Mouse (Mus musculus): ENCODE measurements around the gene Baz2a. TPM values are rescaled to one million over a fixed set of nuclear protein-coding genes. Genes with fewer than 3 reads are reported as not detected.
"Not testable (repeated sequence)": the region's sequence is repeated elsewhere in the genome, so short reads cannot be mapped to it uniquely, and the experiment has no call there.

The Baz2a gene
- polyA plus RNA-seq, 1 experiment from 2014 or later = 11.0 TPM

DNA sequence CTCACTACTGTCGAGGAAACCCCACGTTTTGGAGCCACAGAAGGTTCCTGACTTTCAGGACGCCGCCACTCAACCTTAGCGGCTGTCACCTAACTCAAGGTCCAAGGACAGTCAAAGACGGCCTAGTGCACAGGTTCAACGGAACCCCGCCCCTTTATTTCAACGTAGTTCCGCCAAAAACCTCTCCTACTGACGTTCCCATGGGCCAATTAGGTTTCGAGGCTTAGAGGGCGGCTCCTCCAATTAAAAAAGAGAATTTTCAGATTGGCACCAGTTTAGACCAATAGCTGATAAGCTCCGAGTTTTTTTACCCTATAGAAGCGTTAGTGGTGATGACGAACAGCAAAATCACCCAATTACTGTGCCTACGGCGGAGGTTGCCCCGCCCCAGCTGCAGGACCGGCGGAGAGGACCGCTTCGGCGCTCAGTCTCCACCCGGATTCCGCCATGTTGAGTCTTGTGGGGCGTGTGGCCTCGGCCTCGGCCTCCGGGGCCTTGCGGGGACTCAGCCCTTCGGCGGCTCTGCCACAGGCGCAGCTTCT, 8.4 kb upstream of the Baz2a start, which contains the start of gene Atp5b:
Gene Atp5b (plus strand): TSS at position 394 of the 542 bp plus-strand sequence.
- Histone ChIP-seq H3K4me1 (peaks cover 23% of the 10 kb centered on the region), H3K27me3 (no peaks in the 10 kb centered on the region), H3K9me3 (replicated peaks) (no peaks in the 10 kb centered on the region), H3K27ac (replicated peaks) (peak within 1 kb of the TSS; percentile 80), H3K9ac (peak within 1 kb of the TSS; percentile 95), H3K4me2 (replicated peaks) (peak within 1 kb of the TSS; percentile 80), H3K4me3 (replicated peaks) (peak within 1 kb of the TSS; percentile 69), H3K36me3 (peaks cover 39% of the 10 kb centered on the region)
- ATAC-seq (ENCODE audit: insufficient number of reproducible peaks, low FRiP score, low TSS enrichment, low read depth) = peak; percentile 98
- WGBS = under 1% methylated on average over 34 of the region's 34 CpGs

DNA sequence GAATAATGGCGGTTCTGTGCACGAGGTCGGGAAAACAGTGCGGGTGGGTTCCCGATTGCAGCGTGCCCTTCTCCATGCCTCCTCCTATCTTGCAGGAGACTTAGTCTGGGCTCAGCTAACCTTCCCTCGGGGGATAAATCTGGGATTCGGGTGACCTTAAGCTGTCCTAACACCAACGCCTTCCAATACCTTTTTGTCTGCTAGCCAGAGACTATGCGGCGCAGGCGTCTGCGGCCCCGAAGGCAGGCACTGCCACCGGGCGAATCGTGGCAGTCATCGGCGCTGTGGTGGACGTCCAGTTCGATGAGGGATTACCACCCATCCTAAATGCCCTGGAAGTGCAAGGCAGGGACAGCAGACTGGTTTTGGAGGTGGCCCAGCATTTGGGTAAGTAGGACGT, 7.7 kb upstream of the Baz2a start:
- no peaks in the 10 kb centered on the region for H3K27me3 ChIP-seq
- no peak for ATAC-seq (ENCODE audit: insufficient number of reproducible peaks, low FRiP score, low TSS enrichment, low read depth)
- H3K4me3 ChIP-seq (replicated peaks) = peak overlapping the region; percentile 69
- H3K36me3 ChIP-seq = peaks cover 46% of the 10 kb centered on the region
- H3K4me1 ChIP-seq = peaks cover 23% of the 10 kb centered on the region
- H3K27ac ChIP-seq (replicated peaks) = peak overlapping the region; percentile 77
- WGBS = under 1% methylated on average over 22 of the region's 22 CpGs
- peak overlapping the region; percentile 95 for H3K9ac ChIP-seq
- no peaks in the 10 kb centered on the region for H3K9me3 ChIP-seq (replicated peaks)
- peak overlapping the region; percentile 80 for H3K4me2 ChIP-seq (replicated peaks)

DNA sequence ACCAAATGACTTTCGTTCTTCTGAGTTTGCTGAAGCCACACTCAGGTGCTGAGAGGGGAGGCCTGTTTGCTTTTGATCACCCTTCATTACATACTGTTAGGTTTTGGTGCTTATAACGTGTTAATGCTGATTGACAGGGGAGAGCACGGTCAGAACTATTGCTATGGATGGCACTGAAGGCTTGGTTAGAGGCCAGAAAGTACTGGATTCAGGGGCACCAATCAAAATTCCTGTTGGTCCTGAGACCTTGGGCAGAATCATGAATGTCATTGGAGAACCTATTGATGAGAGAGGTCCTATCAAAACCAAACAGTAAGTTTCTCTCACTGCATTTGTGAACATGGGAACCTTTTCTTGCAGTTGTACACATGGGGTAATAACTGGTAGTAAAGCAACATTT, 7.2 kb upstream of the Baz2a start:
- Histone ChIP-seq H3K4me3 (replicated peaks) (peak overlapping the region; percentile 69), H3K36me3 (peaks cover 51% of the 10 kb centered on the region), H3K27me3 (no peaks in the 10 kb centered on the region), H3K4me2 (replicated peaks) (peak overlapping the region; percentile 80), H3K4me1 (peaks cover 23% of the 10 kb centered on the region), H3K9ac (peak overlapping the region; percentile 95), H3K27ac (replicated peaks) (peak overlapping the region; percentile 77), H3K9me3 (replicated peaks) (no peaks in the 10 kb centered on the region)
- WGBS = 4% methylated on average over 3 of the region's 3 CpGs
- ATAC-seq (ENCODE audit: insufficient number of reproducible peaks, low FRiP score, low TSS enrichment, low read depth) = no peak

DNA sequence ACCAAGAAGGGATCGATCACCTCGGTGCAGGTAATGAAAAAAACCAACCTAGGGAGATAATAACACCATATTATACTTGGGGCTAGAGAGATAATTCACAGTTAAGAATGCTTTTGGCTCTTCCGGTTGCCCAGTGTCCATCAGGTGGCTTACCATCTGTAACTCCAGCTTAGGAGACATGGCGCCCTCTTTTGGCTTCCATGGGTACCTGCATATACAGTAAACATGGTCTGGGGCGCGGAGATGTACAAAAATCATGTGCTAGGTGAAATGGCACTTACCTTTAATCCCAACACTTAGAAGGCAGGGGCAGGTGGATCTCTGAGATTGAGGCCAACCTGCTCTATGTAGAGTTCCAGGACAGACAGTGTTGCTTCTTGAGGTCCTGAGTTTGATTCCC, 5.0 kb upstream of the Baz2a start:
- Histone ChIP-seq H3K4me2 (replicated peaks) (no peak overlapping the region), H3K36me3 (peaks cover 60% of the 10 kb centered on the region), H3K9me3 (replicated peaks) (no peaks in the 10 kb centered on the region), H3K27me3 (no peaks in the 10 kb centered on the region), H3K4me1 (peaks cover 33% of the 10 kb centered on the region), H3K9ac (no peak overlapping the region), H3K27ac (replicated peaks) (no peak overlapping the region), H3K4me3 (replicated peaks) (no peak overlapping the region)
- WGBS = 75% methylated on average over 6 of the region's 6 CpGs
- ATAC-seq (ENCODE audit: insufficient number of reproducible peaks, low FRiP score, low TSS enrichment, low read depth) = no peak

DNA sequence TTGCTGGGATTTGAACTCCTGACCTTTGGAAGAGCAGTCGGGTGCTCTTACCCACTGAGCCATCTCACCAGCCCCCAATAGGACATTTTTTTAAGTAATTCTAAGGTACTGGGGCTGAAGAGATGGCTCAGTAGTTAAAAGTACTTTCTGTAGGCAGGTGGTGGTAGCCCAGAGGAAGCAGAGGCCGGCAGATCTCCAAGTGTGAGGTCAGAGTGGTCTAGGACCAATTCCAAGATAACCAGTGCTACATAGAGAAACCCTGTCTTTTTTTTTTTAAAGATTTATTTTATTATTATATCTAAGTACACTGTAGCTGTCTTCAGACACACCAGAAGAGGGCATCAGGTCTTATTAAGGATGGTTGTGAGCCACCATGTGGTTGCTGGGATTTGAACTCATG, 4.2 kb upstream of the Baz2a start:
- H3K4me3 ChIP-seq (replicated peaks); H3K9ac ChIP-seq: not testable (repeated sequence)
- H3K36me3 ChIP-seq = peaks cover 60% of the 10 kb centered on the region

DNA sequence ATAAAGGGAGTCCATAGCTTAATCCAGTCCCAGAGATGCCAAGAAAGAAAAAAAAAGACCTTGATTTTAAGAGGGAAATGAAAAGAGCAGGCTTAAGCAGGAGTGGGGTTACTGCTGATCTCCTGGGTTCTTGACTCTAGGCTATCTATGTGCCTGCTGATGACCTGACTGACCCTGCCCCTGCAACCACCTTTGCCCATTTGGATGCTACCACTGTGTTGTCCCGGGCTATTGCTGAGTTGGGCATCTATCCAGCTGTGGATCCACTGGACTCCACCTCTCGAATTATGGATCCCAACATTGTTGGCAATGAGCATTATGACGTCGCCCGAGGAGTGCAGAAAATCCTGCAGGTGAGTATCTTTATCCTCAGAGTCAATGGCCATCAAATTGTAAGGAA, 3.2 kb upstream of the Baz2a start:
- WGBS = 91% methylated on average over 5 of the region's 5 CpGs
- no peak overlapping the region for H3K9ac ChIP-seq
- H3K36me3 ChIP-seq = peaks cover 60% of the 10 kb centered on the region
- H3K4me3 ChIP-seq (replicated peaks) = no peak overlapping the region
- ATAC-seq (ENCODE audit: insufficient number of reproducible peaks, low FRiP score, low TSS enrichment, low read depth) = no peak
- no peaks in the 10 kb centered on the region for H3K27me3 ChIP-seq
- no peaks in the 10 kb centered on the region for H3K9me3 ChIP-seq (replicated peaks)
- H3K27ac ChIP-seq (replicated peaks) = no peak overlapping the region
- no peak overlapping the region for H3K4me2 ChIP-seq (replicated peaks)
- peaks cover 35% of the 10 kb centered on the region for H3K4me1 ChIP-seq

More for the DNA sequence above, 4.2 kb upstream of the Baz2a start:
- not testable (repeated sequence) for H3K4me2 ChIP-seq (replicated peaks); H3K27ac ChIP-seq (replicated peaks); ATAC-seq (ENCODE audit: insufficient number of reproducible peaks, low FRiP score, low TSS enrichment, low read depth); H3K27me3 ChIP-seq; H3K9me3 ChIP-seq (replicated peaks)
- WGBS = 68% methylated on average over 2 of the region's 2 CpGs
- peaks cover 34% of the 10 kb centered on the region for H3K4me1 ChIP-seq

DNA sequence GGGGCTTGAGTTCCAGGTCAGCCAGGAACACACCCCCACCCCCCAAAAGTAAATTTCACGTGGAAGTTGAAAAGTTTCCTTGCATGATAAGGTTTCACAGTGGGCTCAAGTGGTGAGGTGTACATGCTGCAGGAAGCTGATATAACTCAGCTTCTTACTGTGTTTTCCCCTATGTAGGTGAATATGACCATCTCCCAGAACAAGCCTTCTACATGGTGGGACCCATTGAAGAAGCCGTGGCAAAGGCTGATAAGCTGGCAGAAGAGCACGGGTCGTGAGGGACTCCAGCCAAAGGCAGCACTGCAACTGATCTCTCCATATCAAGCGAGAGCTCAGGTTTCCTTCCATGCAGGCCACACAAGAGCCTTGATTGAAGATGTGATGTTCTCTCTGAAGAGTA, 1.5 kb upstream of the Baz2a start:
- peaks cover 52% of the 10 kb centered on the region for H3K36me3 ChIP-seq
- H3K4me1 ChIP-seq = peaks cover 49% of the 10 kb centered on the region
- no peak overlapping the region for H3K4me3 ChIP-seq (replicated peaks)
- no peaks in the 10 kb centered on the region for H3K9me3 ChIP-seq (replicated peaks)
- H3K27me3 ChIP-seq = no peaks in the 10 kb centered on the region
- H3K9ac ChIP-seq = no peak overlapping the region
- no peak overlapping the region for H3K27ac ChIP-seq (replicated peaks)
- WGBS = 71% methylated on average over 5 of the region's 5 CpGs
- H3K4me2 ChIP-seq (replicated peaks) = no peak overlapping the region
- no peak for ATAC-seq (ENCODE audit: insufficient number of reproducible peaks, low FRiP score, low TSS enrichment, low read depth)

DNA sequence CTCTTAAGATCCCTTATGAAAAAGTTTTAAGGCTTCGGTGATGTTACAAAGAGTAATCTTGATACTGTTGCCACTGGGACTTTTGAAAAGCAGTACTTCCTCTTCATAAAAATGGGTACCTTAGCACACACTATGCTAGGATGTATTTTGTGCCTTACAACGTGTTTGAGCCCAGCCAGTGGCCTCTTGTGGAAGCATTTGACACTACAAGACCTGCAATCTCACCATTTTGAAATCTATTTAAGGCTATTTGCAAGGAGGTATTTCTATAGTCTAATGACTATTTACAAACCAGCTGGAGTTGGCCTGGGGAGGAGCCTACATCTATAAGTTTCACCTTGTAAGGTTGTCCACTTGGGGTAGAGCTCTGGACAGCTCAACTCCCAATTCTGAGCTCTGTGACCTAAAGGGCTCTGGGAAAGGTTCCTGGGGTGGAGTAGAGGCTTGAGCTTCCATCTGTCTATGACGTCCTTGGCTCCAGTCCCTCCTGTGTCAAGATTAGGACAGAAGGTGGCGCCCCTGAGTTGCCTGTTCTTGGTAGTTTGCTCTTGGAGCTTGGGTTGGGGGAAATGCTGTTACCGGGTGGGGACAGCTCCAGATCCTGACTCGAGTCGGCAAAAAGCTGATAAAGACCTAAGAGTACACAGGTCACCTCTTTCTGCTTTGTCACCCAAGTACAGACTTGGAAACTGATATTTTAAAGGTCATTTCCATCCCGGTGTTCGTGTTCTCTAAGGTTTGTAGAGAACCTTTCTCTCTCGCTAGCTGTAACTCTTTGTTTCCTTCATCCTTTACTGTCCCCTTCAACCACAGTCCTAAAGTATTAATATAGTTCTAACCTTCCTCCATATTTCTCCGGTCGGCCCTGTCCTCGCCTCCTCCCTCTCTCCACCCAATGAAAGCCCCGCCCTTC, 470 bp upstream of the Baz2a start:
- Histone ChIP-seq H3K27ac (replicated peaks) (peak overlapping the region; percentile 94), H3K4me3 (replicated peaks) (peak overlapping the region; percentile 89), H3K9ac (no peak overlapping the region), H3K4me1 (peaks cover 47% of the 10 kb centered on the region), H3K27me3 (no peaks in the 10 kb centered on the region), H3K9me3 (replicated peaks) (no peaks in the 10 kb centered on the region), H3K36me3 (peaks cover 42% of the 10 kb centered on the region), H3K4me2 (replicated peaks) (peak overlapping the region; percentile 90)
- WGBS = 7% methylated on average over 14 of the region's 14 CpGs
- ATAC-seq (ENCODE audit: insufficient number of reproducible peaks, low FRiP score, low TSS enrichment, low read depth) = peak; percentile 26; the same call in 1 of the 2 replicates

DNA sequence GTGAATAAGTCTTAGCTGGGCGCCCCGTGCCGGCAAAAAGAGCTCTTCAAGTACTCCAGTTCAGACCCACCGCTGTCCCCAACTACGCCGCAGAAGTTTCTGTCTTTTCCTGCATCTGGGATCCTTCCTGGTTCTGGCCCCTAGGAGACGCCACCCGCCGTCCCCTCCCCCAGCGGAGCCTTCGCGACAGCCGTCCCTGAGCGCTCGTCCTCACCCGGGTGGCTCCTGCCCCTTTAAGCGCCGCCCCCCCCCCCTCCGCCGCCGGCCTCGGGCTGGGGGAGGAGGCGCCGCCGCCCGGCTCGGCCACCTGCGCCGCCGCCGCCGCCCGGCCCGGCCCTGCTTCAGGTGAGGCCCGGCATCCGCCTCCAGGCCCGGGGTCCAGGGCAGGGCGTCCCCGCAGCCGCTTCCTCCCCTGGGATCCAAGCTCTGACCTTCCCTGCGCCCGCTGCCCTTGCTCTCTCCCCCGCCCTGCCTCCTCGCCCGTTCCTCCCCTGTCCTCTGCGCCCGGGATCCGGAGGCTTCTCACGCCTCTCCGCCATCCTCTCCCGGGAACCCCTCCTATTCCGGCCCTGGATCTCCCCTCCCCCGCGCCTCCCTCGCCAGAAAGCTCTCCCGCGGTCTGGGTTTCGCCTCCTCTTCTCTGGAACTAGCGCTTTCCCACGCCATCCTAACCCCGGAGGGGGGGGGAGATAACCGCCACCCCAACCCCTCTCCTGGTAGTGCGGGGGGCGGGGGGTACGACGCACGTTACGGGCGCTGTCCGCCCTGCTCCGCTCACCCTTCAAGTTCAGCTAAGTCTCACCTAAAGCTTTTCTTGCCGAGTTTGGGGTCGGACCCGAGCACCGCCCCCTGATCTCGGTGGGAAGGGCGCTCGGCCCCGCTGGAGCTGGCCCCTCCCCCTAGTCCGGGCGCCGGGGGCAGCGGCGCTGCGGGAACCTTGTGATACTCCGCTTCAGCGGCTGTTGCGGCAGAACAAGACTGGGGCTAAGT, 1.4 kb downstream of the Baz2a start:
- WGBS = under 1% methylated on average over 82 of the region's 88 CpGs
- ATAC-seq (ENCODE audit: insufficient number of reproducible peaks, low FRiP score, low TSS enrichment, low read depth) = peak; percentile 67
- H3K36me3 ChIP-seq = peaks cover 23% of the 10 kb centered on the region
- peak overlapping the region; percentile 90 for H3K4me2 ChIP-seq (replicated peaks)
- H3K9ac ChIP-seq = peak overlapping the region; percentile 66
- peak overlapping the region; percentile 89 for H3K4me3 ChIP-seq (replicated peaks)
- no peaks in the 10 kb centered on the region for H3K9me3 ChIP-seq (replicated peaks)
- peaks cover 49% of the 10 kb centered on the region for H3K4me1 ChIP-seq
- H3K27ac ChIP-seq (replicated peaks) = peak overlapping the region; percentile 94
- no peaks in the 10 kb centered on the region for H3K27me3 ChIP-seq

DNA sequence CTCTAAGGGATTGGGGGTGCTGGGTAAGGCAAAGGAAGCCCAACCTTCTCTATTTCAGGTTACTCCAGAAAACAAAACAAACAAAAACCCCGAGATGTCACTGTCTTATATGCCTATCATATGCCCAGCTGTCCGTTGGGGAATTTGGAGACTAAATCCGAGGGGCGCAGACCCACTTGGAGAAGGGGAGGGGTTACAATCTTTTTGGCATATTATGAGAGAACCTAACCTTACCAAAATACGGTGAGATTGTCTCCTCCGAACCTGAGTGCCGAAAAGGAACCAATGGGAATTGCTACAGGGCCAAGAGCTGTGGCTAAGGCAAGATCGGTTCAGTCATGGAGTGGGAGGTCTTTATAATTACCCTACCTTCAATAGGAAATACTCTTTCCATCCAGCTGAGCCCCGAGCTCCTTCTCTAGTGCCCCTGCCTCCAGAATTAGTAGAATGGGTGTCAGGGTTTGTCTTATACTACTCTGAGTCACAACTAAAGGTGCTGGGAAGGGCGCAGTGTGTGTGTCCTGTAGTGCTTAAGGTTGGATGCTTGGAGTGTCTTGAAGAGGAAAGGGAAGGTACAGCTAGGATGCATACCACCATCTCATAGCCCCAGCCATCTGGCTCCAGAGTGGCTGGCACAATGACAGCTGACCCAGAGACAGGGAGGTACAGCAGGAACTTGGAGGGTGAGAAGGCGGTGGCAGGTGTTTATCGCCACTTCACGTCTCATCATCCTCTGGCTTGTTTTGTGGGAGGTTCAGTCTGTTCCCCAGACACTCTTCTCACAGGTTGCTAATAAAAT, 2.3 kb downstream of the Baz2a start:
- Histone ChIP-seq H3K4me2 (replicated peaks) (peak overlapping the region; percentile 90), H3K9ac (peak overlapping the region; percentile 66), H3K27ac (replicated peaks) (peak overlapping the region; percentile 94), H3K4me3 (replicated peaks) (peak overlapping the region; percentile 89), H3K36me3 (peaks cover 14% of the 10 kb centered on the region), H3K4me1 (peaks cover 57% of the 10 kb centered on the region), H3K27me3 (no peaks in the 10 kb centered on the region), H3K9me3 (replicated peaks) (no peaks in the 10 kb centered on the region)
- 25% methylated on average over 13 of the region's 13 CpGs for WGBS
- no peak for ATAC-seq (ENCODE audit: insufficient number of reproducible peaks, low FRiP score, low TSS enrichment, low read depth)

Measured in embryonic facial prominence, embryonic 15.5 days (tissue).